Mouse (Mus musculus) midbrain, embryonic 14.5 days (tissue): Measurements from ENCODE around the gene Unk. TPM values are rescaled to one million over a fixed set of nuclear protein-coding genes. Genes with fewer than 3 reads are reported as not detected.

Experiments used
- ATAC-seq: fragments of 200-750 bp; cut with Nextera tagmentation; 2 replicates; pipeline ENCODE4 v1.8.0; 2017; ENCODE audit warnings: moderate number of reproducible peaks, moderate library complexity; ENCODE audit not compliant: low FRiP score, low TSS enrichment
- DNase-seq: peaks from one replicate; pipeline ENCODE4 v3.0.0-alpha.2; 2015
- H3K27ac ChIP-seq: fragments of 300-500 bp; sonication (generic); replicated peaks from 2 replicates; pipeline ENCODE4 v1.5.1; 2014; ENCODE audit warnings: mild to moderate bottlenecking, low read depth, low read length, moderate library complexity
- H3K27me3 ChIP-seq: fragments of 300-500 bp; sonication (generic); 2 replicates; pipeline ENCODE4 v1.6.1; 2014; ENCODE audit warnings: low read length, control low read depth, mixed read lengths; ENCODE audit not compliant: control insufficient read depth, insufficient read depth
- H3K36me3 ChIP-seq: fragments of 300-500 bp; sonication (generic); 2 replicates; pipeline ENCODE4 v1.6.1; 2014; ENCODE audit warnings: low read length, control low read depth; ENCODE audit not compliant: control insufficient read depth, insufficient read depth
- H3K4me1 ChIP-seq: fragments of 300-500 bp; sonication (generic); 2 replicates; pipeline ENCODE4 v1.6.1; 2014; ENCODE audit warnings: mild to moderate bottlenecking, antibody characterized with exemption, low read length, control low read depth; ENCODE audit not compliant: control insufficient read depth, insufficient read depth
- H3K4me2 ChIP-seq: fragments of 300-500 bp; sonication (generic); 2 replicates; pipeline ENCODE4 v1.6.1; 2014; ENCODE audit warnings: mild to moderate bottlenecking, low read length, moderate library complexity
- H3K4me3 ChIP-seq: fragments of 300-500 bp; sonication (generic); replicated peaks from 2 replicates; pipeline ENCODE4 v1.5.1; 2014; ENCODE audit warnings: low read depth, low read length
- H3K9ac ChIP-seq: fragments of 300-500 bp; sonication (generic); replicated peaks from 2 replicates; pipeline ENCODE4 v1.6.1; 2014; ENCODE audit warnings: mild to moderate bottlenecking, low read length, moderate library complexity
- H3K9me3 ChIP-seq: fragments of 300-500 bp; sonication (generic); 2 replicates; pipeline ENCODE4 v1.6.1; 2016; ENCODE audit warnings: low read length, control low read depth, mixed read lengths; ENCODE audit not compliant: control insufficient read depth
- WGBS: fragments of 180-500 bp; shearing (Covaris S2); extraction: QIAGEN DNeasy Blood & Tissue Kit; methylation state at CpG from one replicate; pipeline ENCODE4 v1.1.7; 2014; 5-methylcytosine and 5-hydroxymethylcytosine counted together
- polyA plus RNA-seq: library from polyadenylated mRNA; unstranded; fragments of >200 nt; fragmentation: Nextera tagmentation; extraction: Ambion mirVana; gene quantifications from 2 replicates; pipeline ENCODE4 v1.2.1, GENCODE M21; 2014

Unk gene
- polyA plus RNA-seq, 1 experiment from 2014 or later = 33.0 TPM

- ATAC-seq (no peak), DNase-seq (peak; percentile 56)
- Histone ChIP-seq H3K4me2 (no peak overlapping the region), H3K9me3 (no peaks in the 10 kb centered on the region), H3K27me3 (peaks cover 15% of the 10 kb centered on the region), H3K4me1 (peaks cover 14% of the 10 kb centered on the region; the same call in 1 of the 2 replicates), H3K9ac (no peak overlapping the region), H3K36me3 (no peaks in the 10 kb centered on the region), H3K4me3 (no peak overlapping the region), H3K27ac (peak overlapping the region; percentile 76)
- 29% methylated on average over 11 of the region's 11 CpGs for WGBS
Measured at GRCm38 (mm10) chr11:116101931-116102381, 71.8 kb downstream of the Unk start.

DNA sequence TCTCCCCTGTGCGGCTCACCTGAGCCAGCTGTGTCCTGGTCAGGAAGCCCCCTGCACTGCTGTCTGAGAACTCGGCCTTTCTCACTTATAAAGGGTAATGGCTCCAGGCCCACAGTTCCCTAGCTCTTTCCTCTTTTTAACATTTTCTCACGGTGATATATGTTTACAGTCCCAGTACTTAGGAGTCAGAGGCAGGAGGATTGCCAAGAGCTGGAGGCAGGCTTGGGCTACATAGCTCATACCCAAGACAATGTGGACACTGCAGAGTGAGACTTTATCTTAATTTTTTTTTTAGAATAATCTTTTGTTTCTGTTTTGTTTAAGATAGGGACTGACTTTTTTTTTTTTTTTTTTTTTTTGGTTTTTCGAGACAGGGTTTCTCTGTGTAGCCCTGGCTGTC is 72.3 kb downstream of the Unk start:
- DNase-seq (no peak), ATAC-seq (no peak)
- 65% methylated on average over 3 of the region's 4 CpGs for WGBS
- Histone ChIP-seq H3K4me1 (peaks cover 14% of the 10 kb centered on the region; the same call in 1 of the 2 replicates), H3K27me3 (peaks cover 20% of the 10 kb centered on the region), H3K27ac (peak overlapping the region; percentile 76), H3K4me3 (no peak overlapping the region), H3K9ac (no peak overlapping the region), H3K36me3 (no peaks in the 10 kb centered on the region), H3K9me3 (no peaks in the 10 kb centered on the region), H3K4me2 (no peak overlapping the region)

GRCm38 (mm10) chr11:116103572-116103971 is 73.5 kb downstream of the Unk start:
- Histone ChIP-seq H3K36me3 (no peaks in the 10 kb centered on the region), H3K4me1 (peaks cover 14% of the 10 kb centered on the region; the same call in 1 of the 2 replicates), H3K27ac (no peak overlapping the region; the same call in 1 of the 2 replicates), H3K27me3 (peaks cover 31% of the 10 kb centered on the region), H3K4me2 (no peak overlapping the region), H3K9me3 (no peaks in the 10 kb centered on the region), H3K9ac (no peak overlapping the region), H3K4me3 (no peak overlapping the region)
- WGBS = 78% methylated on average over 12 of the region's 12 CpGs
- ATAC-seq (no peak), DNase-seq (no peak)

GRCm38 (mm10) chr11:116104006-116104646 is 74.0 kb downstream of the Unk start:
- H3K27ac ChIP-seq = no peak overlapping the region
- peaks cover 37% of the 10 kb centered on the region for H3K27me3 ChIP-seq
- no peak overlapping the region for H3K9ac ChIP-seq
- H3K4me3 ChIP-seq = no peak overlapping the region
- peaks cover 14% of the 10 kb centered on the region; the same call in 1 of the 2 replicates for H3K4me1 ChIP-seq
- no peaks in the 10 kb centered on the region for H3K9me3 ChIP-seq
- DNase-seq = no peak
- WGBS = 43% methylated on average over 14 of the region's 14 CpGs
- ATAC-seq = no peak
- H3K4me2 ChIP-seq = no peak overlapping the region
- no peaks in the 10 kb centered on the region for H3K36me3 ChIP-seq

DNA sequence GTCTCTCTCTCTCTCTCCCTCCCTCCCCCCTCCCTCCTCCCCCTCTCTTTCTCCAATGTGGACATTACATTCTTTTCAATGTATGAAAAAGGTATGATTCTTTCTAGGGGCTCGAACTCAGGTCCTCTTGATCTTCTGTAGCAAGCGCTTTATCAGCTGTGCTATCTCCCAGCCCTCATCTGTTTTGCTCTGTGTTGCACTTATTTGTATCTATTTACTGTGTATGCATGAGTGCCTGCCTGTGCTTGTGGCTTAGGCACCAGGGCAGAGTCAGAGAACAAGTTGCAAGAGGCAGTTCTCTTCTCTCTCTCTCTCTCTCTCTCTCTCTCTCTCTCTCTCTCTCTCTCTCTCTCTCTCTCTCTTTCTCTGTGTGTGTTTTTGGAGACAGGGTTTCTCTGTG is 74.9 kb downstream of the Unk start:
- Histone ChIP-seq H3K4me2 (no peak overlapping the region), H3K36me3 (no peaks in the 10 kb centered on the region), H3K4me3 (no peak overlapping the region), H3K9me3 (no peaks in the 10 kb centered on the region), H3K27me3 (peaks cover 46% of the 10 kb centered on the region), H3K4me1 (peaks cover 18% of the 10 kb centered on the region), H3K27ac (no peak overlapping the region), H3K9ac (no peak overlapping the region)
- 92% methylated on average over 2 of the region's 2 CpGs for WGBS
- DNase-seq (no peak), ATAC-seq (no peak)

- no peak overlapping the region for H3K4me3 ChIP-seq
- peak overlapping the region; percentile 19; the same call in 1 of the 2 replicates for H3K4me2 ChIP-seq
- H3K27me3 ChIP-seq = peaks cover 59% of the 10 kb centered on the region
- peaks cover 20% of the 10 kb centered on the region for H3K4me1 ChIP-seq
- 24% methylated on average over 32 of the region's 32 CpGs for WGBS
- H3K36me3 ChIP-seq = no peaks in the 10 kb centered on the region
- H3K9me3 ChIP-seq = no peaks in the 10 kb centered on the region
- no peak for DNase-seq
- no peak for ATAC-seq
- H3K9ac ChIP-seq = no peak overlapping the region
- H3K27ac ChIP-seq = no peak overlapping the region
Measured at GRCm38 (mm10) chr11:116106154-116106962, 76.2 kb downstream of the Unk start.

DNA sequence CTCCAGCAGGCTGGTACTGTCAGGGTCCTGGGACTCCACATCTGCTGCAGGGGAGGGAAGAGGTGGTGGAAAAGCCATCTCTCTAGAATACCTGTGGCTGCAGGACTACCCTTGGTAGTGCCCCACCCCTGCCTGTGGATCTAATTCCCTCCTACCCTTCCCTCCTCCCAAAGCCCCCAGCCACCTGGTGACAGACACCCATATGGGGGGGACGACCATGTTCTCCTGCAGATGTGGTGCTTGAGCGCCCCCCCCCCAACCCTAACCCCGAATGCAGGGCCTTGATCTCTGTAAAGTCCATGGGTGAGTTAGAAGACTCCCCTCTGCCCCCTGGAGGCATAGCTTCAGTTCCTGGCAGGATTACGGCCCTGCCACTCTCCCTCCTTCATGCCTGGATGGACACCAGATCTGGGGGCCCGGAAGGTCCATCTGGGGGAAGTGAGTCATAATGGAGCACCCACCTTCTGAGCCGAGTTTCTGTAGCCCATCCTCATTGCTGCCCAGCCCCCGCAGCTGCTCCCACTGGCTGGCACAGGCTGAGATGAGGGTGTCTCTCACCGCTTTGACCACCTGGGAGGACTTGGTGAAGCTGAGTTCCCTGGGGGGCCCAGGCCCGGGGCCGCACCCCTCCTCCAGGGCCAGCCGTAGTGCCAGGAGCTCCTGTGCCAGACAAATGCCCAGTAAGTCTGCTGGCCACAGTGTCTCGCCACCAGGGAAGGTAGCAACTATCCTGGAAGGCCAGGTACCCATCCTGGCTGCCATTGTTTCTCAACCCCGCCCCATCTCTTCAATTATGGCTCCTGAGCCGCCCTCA is 77.0 kb downstream of the Unk start:
- no peak overlapping the region for H3K4me2 ChIP-seq
- no peak overlapping the region for H3K4me3 ChIP-seq
- WGBS = 20% methylated on average over 14 of the region's 14 CpGs
- DNase-seq (no peak), ATAC-seq (no peak)
- H3K9ac ChIP-seq = no peak overlapping the region
- no peak overlapping the region for H3K27ac ChIP-seq
- H3K27me3 ChIP-seq = peaks cover 65% of the 10 kb centered on the region
- H3K36me3 ChIP-seq = no peaks in the 10 kb centered on the region
- peaks cover 18% of the 10 kb centered on the region for H3K4me1 ChIP-seq
- H3K9me3 ChIP-seq = no peaks in the 10 kb centered on the region

DNA sequence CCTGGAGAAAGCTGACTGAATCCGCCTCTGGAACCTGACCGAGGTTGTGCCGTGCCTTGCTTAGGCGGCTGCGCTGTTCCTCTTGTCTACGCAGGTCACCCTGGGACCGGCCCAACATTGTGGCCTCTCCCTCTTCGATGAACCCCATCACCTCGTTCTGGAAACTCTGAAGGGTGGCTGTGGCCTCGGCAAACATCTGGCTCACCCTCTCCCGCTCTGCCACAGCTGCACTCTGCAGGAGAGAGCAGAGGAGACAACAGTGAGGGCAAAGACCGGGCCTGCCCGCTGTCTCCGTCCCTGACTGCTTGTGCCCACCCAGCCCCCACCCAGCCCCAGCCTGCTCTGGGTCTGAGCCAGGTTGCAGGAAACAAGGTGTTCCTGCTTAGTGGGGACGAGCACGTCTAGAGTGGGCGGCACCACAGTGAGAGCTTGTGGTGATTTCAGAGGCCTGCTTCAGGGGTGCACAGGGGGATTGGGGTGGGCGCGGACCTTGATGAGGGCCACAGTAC is 77.7 kb downstream of the Unk start:
- Histone ChIP-seq H3K4me1 (peaks cover 18% of the 10 kb centered on the region), H3K27ac (no peak overlapping the region), H3K9ac (no peak overlapping the region), H3K4me2 (no peak overlapping the region), H3K9me3 (no peaks in the 10 kb centered on the region), H3K27me3 (peaks cover 65% of the 10 kb centered on the region), H3K4me3 (no peak overlapping the region), H3K36me3 (no peaks in the 10 kb centered on the region)
- DNase-seq = no peak
- WGBS = 7% methylated on average over 19 of the region's 19 CpGs
- no peak for ATAC-seq
